Mouse (Mus musculus) heart, adult 11 months (tissue): ENCODE measurements at regions not wholly inside any gene's neighbourhood (a gene's known extent, or its start where the extent isn't known, plus 50 kb on each side); places are given as distances from the start of the nearest gene placed in this dataset.

ENCODE experiments used
- DNase-seq: peaks from one replicate; pipeline ENCODE4 v3.0.0; 2022

- DNase-seq, result no peak
These were observed 321.7 kb upstream of the Zmiz1 start for GRCm38 (mm10) chr14:25137312-25137711.

- peak; percentile 97 for DNase-seq
These were observed 320.5 kb upstream of the Zmiz1 start for GRCm38 (mm10) chr14:25138485-25138884.

- DNase-seq, result no peak
These were observed 317.1 kb upstream of the Zmiz1 start for GRCm38 (mm10) chr14:25141933-25142332.

GRCm38 (mm10) chr14:25143051-25143450, 315.9 kb upstream of the Zmiz1 start:
- no peak for DNase-seq

GRCm38 (mm10) chr14:25147731-25148130, 311.3 kb upstream of the Zmiz1 start:
- no peak for DNase-seq

- DNase-seq, result no peak
These were observed 308.0 kb upstream of the Zmiz1 start for GRCm38 (mm10) chr14:25150968-25151367.

- DNase-seq, result no peak
These were observed 307.5 kb upstream of the Zmiz1 start for GRCm38 (mm10) chr14:25151485-25151884.

GRCm38 (mm10) chr14:25153573-25153972, 305.4 kb upstream of the Zmiz1 start:
- no peak for DNase-seq

- DNase-seq, result no peak
These were observed 304.8 kb upstream of the Zmiz1 start for GRCm38 (mm10) chr14:25154180-25154579.

- DNase-seq, result no peak
These were observed 303.8 kb upstream of the Zmiz1 start for GRCm38 (mm10) chr14:25155008-25155783.

GRCm38 (mm10) chr14:25156171-25156570, 302.8 kb upstream of the Zmiz1 start:
- peak; percentile 94 for DNase-seq

- no peak for DNase-seq
These were observed 297.2 kb upstream of the Zmiz1 start for GRCm38 (mm10) chr14:25161684-25162321.

- DNase-seq, result no peak
These were observed 292.8 kb upstream of the Zmiz1 start for GRCm38 (mm10) chr14:25166217-25166616.

- DNase-seq, result no peak
These were observed 291.4 kb upstream of the Zmiz1 start for GRCm38 (mm10) chr14:25167604-25168003.

GRCm38 (mm10) chr14:25168310-25168709, 290.7 kb upstream of the Zmiz1 start:
- DNase-seq, result no peak

- no peak for DNase-seq
These were observed 285.7 kb upstream of the Zmiz1 start for GRCm38 (mm10) chr14:25173281-25173680.

GRCm38 (mm10) chr14:25173873-25174272, 285.1 kb upstream of the Zmiz1 start:
- DNase-seq, result no peak

- DNase-seq, result peak; percentile 96
These were observed 284.6 kb upstream of the Zmiz1 start for GRCm38 (mm10) chr14:25174402-25174801.

- no peak for DNase-seq
These were observed 282.8 kb upstream of the Zmiz1 start for GRCm38 (mm10) chr14:25176206-25176605.

- no peak for DNase-seq
These were observed 278.9 kb upstream of the Zmiz1 start for GRCm38 (mm10) chr14:25180126-25180525.

GRCm38 (mm10) chr14:25181406-25181805, 277.6 kb upstream of the Zmiz1 start:
- DNase-seq, result peak; percentile 91

- peak; percentile 88 for DNase-seq
These were observed 274.9 kb upstream of the Zmiz1 start for GRCm38 (mm10) chr14:25184042-25184441.

- no peak for DNase-seq
These were observed 274.1 kb upstream of the Zmiz1 start for GRCm38 (mm10) chr14:25184875-25185274.

- DNase-seq, result peak; percentile 94
These were observed 273.4 kb upstream of the Zmiz1 start for GRCm38 (mm10) chr14:25185556-25185958.
